Mouse (Mus musculus): Measurements from ENCODE around the gene Srp54b. TPM values are rescaled to one million over a fixed set of nuclear protein-coding genes. Genes with fewer than 3 reads are reported as not detected.

The Srp54b gene
- polyA plus RNA-seq (2021; fragmentation: Nextera tagmentation) = 45.1 and 47.7 TPM in 2 replicates
- long read RNA-seq, experiment 1, transcript Srp54b-201 (16 exons, 3,646 nt) = major isoform, 142 of 176 reads
- long read RNA-seq, experiment 1, partial matches to known transcripts = 28 of 176 reads
- long read RNA-seq, experiment 1, other reads (novel, unspliced or antisense) = 6 of 176 reads
- long read RNA-seq, experiment 2, transcript Srp54b-201 (16 exons, 3,646 nt) = major isoform, 635 of 649 reads
- long read RNA-seq, experiment 2, partial matches to known transcripts = 3 of 649 reads
- long read RNA-seq, experiment 2, other reads (novel, unspliced or antisense) = 11 of 649 reads

GRCm38 (mm10) chr12:55154559-55155448 is at the start of gene Srp54b:
Gene Srp54b (plus strand): TSS chr12:55155104.

GRCm38 (mm10) chr12:55124242-55124641 is 30.7 kb upstream of the Srp54b start, which contains the start of gene Fam177a:
Gene Fam177a (plus strand): TSS chr12:55124469.

GRCm38 (mm10) chr12:55199306-55199705 is 44.4 kb downstream of the Srp54b start, which contains the start of gene 1700047I17Rik2:
Gene 1700047I17Rik2 (plus strand): TSS chr12:55199592.

GRCm38 (mm10) chr12:55229626-55230519 is 75.0 kb downstream of the Srp54b start, which contains the start of gene Srp54c:
Gene Srp54c (plus strand): TSS chr12:55230168.

Other genes starting within 250 kb of the Srp54b start
- not detected in 2 replicates for gene Gm20403, start 168.6 kb upstream of the Srp54b start, polyA plus RNA-seq (2021; fragmentation: Nextera tagmentation)
- 0.10 TPM in 2 replicates for gene Baz1a, start 140.8 kb upstream of the Srp54b start, polyA plus RNA-seq (2021; fragmentation: Nextera tagmentation)
- gene 2700097O09Rik, start 75.0 kb upstream of the Srp54b start, polyA plus RNA-seq (2021; fragmentation: Nextera tagmentation) = 10.2 and 11.3 TPM in 2 replicates
- 98.0 and 102 TPM in 2 replicates for gene Srp54a, start 74.8 kb upstream of the Srp54b start, polyA plus RNA-seq (2021; fragmentation: Nextera tagmentation)
- 37.7 and 43.5 TPM in 2 replicates for gene Fam177a, start 30.6 kb upstream of the Srp54b start, polyA plus RNA-seq (2021; fragmentation: Nextera tagmentation)
- not detected in 2 replicates for gene 1700047I17Rik2, start 44.5 kb downstream of the Srp54b start, polyA plus RNA-seq (2021; fragmentation: Nextera tagmentation)
- 63.1 and 63.3 TPM in 2 replicates for gene Srp54c, start 75.1 kb downstream of the Srp54b start, polyA plus RNA-seq (2021; fragmentation: Nextera tagmentation)
- gene 1110008L16Rik, start 144.5 kb downstream of the Srp54b start, polyA plus RNA-seq (2021; fragmentation: Nextera tagmentation) = 4.6 and 5.0 TPM in 2 replicates
- gene Ppp2r3c, start 147.9 kb downstream of the Srp54b start, polyA plus RNA-seq (2021; fragmentation: Nextera tagmentation) = 7.9 and 8.0 TPM in 2 replicates
- gene Psma6, start 229.1 kb downstream of the Srp54b start, polyA plus RNA-seq (2021; fragmentation: Nextera tagmentation) = 268 and 292 TPM in 2 replicates